Mouse (Mus musculus): Measurements from ENCODE around the gene Tmem125. TPM values are rescaled to one million over a fixed set of nuclear protein-coding genes. Genes with fewer than 3 reads are reported as not detected.

The Tmem125 gene
- polyA plus RNA-seq, 1 experiment from 2014 or later: 0.32 TPM

- H3K9ac ChIP-seq: no peak overlapping the region
- no peak overlapping the region for H3K4me2 ChIP-seq
- no peaks in the 10 kb centered on the region for H3K36me3 ChIP-seq (replicated peaks)
- H3K27me3 ChIP-seq (replicated peaks): no peaks in the 10 kb centered on the region
- H3K4me1 ChIP-seq: no peaks in the 10 kb centered on the region
- ATAC-seq (replicated peaks): no peak
- H3K27ac ChIP-seq: no peak overlapping the region
- H3K4me3 ChIP-seq: no peak overlapping the region
- no peaks in the 10 kb centered on the region for H3K9me3 ChIP-seq
- 72% methylated on average over 3 of the region's 4 CpGs for WGBS
Observed at GRCm38 (mm10) chr4:118533156-118533555, 10.7 kb downstream of the Tmem125 start.

GRCm38 (mm10) chr4:118532663-118533062 is 11.2 kb downstream of the Tmem125 start:
- no peak for ATAC-seq (replicated peaks)
- Histone ChIP-seq H3K27ac (no peak overlapping the region), H3K4me2 (no peak overlapping the region), H3K9me3 (no peaks in the 10 kb centered on the region), H3K4me1 (no peaks in the 10 kb centered on the region), H3K36me3 (replicated peaks) (no peaks in the 10 kb centered on the region), H3K9ac (no peak overlapping the region), H3K27me3 (replicated peaks) (no peaks in the 10 kb centered on the region), H3K4me3 (no peak overlapping the region)
- WGBS: 86% methylated on average over 5 of the region's 5 CpGs

- Histone ChIP-seq H3K27me3 (replicated peaks) (no peaks in the 10 kb centered on the region), H3K4me1 (no peaks in the 10 kb centered on the region), H3K36me3 (replicated peaks) (no peaks in the 10 kb centered on the region), H3K9ac (no peak overlapping the region), H3K27ac (no peak overlapping the region), H3K4me2 (no peak overlapping the region), H3K9me3 (no peaks in the 10 kb centered on the region), H3K4me3 (no peak overlapping the region)
- no peak for ATAC-seq (replicated peaks)
- WGBS: 81% methylated on average over 6 of the region's 6 CpGs
Observed at GRCm38 (mm10) chr4:118527720-118528119, 16.1 kb downstream of the Tmem125 start.

- Histone ChIP-seq H3K27ac (no peak overlapping the region), H3K4me2 (no peak overlapping the region), H3K4me1 (no peaks in the 10 kb centered on the region), H3K9ac (no peak overlapping the region), H3K4me3 (no peak overlapping the region), H3K36me3 (replicated peaks) (no peaks in the 10 kb centered on the region), H3K9me3 (no peaks in the 10 kb centered on the region), H3K27me3 (replicated peaks) (no peaks in the 10 kb centered on the region)
- ATAC-seq (replicated peaks): no peak
- 36% methylated on average over 5 of the region's 5 CpGs for WGBS
Observed at GRCm38 (mm10) chr4:118527335-118527681, 16.5 kb downstream of the Tmem125 start.

- Histone ChIP-seq H3K4me3 (no peak within 1 kb of the TSS), H3K9me3 (no peaks in the 10 kb centered on the region), H3K36me3 (replicated peaks) (no peaks in the 10 kb centered on the region), H3K9ac (no peak within 1 kb of the TSS), H3K4me2 (no peak within 1 kb of the TSS), H3K27ac (no peak within 1 kb of the TSS), H3K27me3 (replicated peaks) (no peaks in the 10 kb centered on the region), H3K4me1 (no peaks in the 10 kb centered on the region)
- 39% methylated on average over 17 of the region's 17 CpGs for WGBS
- no peak for ATAC-seq (replicated peaks)
Observed at GRCm38 (mm10) chr4:118526408-118527334, 17.2 kb downstream of the Tmem125 start, which contains the start of gene 2610528J11Rik. TSS of gene 2610528J11Rik (plus strand) at chr4:118526999.

- H3K4me2 ChIP-seq: no peak overlapping the region
- no peak overlapping the region for H3K27ac ChIP-seq
- no peak overlapping the region for H3K4me3 ChIP-seq
- 73% methylated on average over 3 of the region's 3 CpGs for WGBS
- no peaks in the 10 kb centered on the region for H3K9me3 ChIP-seq
- no peak overlapping the region for H3K9ac ChIP-seq
- H3K4me1 ChIP-seq: no peaks in the 10 kb centered on the region
- H3K27me3 ChIP-seq (replicated peaks): no peaks in the 10 kb centered on the region
- no peaks in the 10 kb centered on the region for H3K36me3 ChIP-seq (replicated peaks)
- no peak for ATAC-seq (replicated peaks)
Observed at GRCm38 (mm10) chr4:118525779-118526178, 18.1 kb downstream of the Tmem125 start.

GRCm38 (mm10) chr4:118523976-118524375 is 19.9 kb downstream of the Tmem125 start:
- Histone ChIP-seq H3K4me1 (no peaks in the 10 kb centered on the region), H3K9ac (no peak overlapping the region), H3K4me3 (no peak overlapping the region), H3K4me2 (no peak overlapping the region), H3K9me3 (no peaks in the 10 kb centered on the region), H3K27ac (no peak overlapping the region), H3K27me3 (replicated peaks) (no peaks in the 10 kb centered on the region), H3K36me3 (replicated peaks) (no peaks in the 10 kb centered on the region)
- ATAC-seq (replicated peaks): no peak
- 78% methylated on average over 7 of the region's 7 CpGs for WGBS

GRCm38 (mm10) chr4:118522248-118522647 is 21.6 kb downstream of the Tmem125 start:
- no peak overlapping the region for H3K27ac ChIP-seq
- no peak overlapping the region for H3K9ac ChIP-seq
- H3K9me3 ChIP-seq: no peaks in the 10 kb centered on the region
- no peak overlapping the region for H3K4me2 ChIP-seq
- WGBS: 85% methylated on average over 7 of the region's 7 CpGs
- H3K4me1 ChIP-seq: peaks cover 1% of the 10 kb centered on the region
- no peaks in the 10 kb centered on the region for H3K27me3 ChIP-seq (replicated peaks)
- H3K4me3 ChIP-seq: no peak overlapping the region
- no peaks in the 10 kb centered on the region for H3K36me3 ChIP-seq (replicated peaks)
- ATAC-seq (replicated peaks): no peak

- WGBS: 78% methylated on average over 5 of the region's 5 CpGs
- Histone ChIP-seq H3K4me3 (no peak overlapping the region), H3K9me3 (no peaks in the 10 kb centered on the region), H3K4me1 (peaks cover 9% of the 10 kb centered on the region), H3K36me3 (replicated peaks) (no peaks in the 10 kb centered on the region), H3K27me3 (replicated peaks) (no peaks in the 10 kb centered on the region), H3K9ac (no peak overlapping the region), H3K4me2 (no peak overlapping the region), H3K27ac (no peak overlapping the region)
- no peak for ATAC-seq (replicated peaks)
Observed at GRCm38 (mm10) chr4:118518208-118518607, 25.6 kb downstream of the Tmem125 start.

GRCm38 (mm10) chr4:118517497-118518146 is 26.2 kb downstream of the Tmem125 start:
- Histone ChIP-seq H3K36me3 (replicated peaks) (no peaks in the 10 kb centered on the region), H3K4me3 (no peak overlapping the region), H3K27me3 (replicated peaks) (no peaks in the 10 kb centered on the region), H3K4me1 (peaks cover 9% of the 10 kb centered on the region), H3K4me2 (no peak overlapping the region), H3K27ac (no peak overlapping the region), H3K9me3 (no peaks in the 10 kb centered on the region), H3K9ac (no peak overlapping the region)
- no peak; the same call in 1 of the 2 replicates for ATAC-seq (replicated peaks)
- 36% methylated on average over 16 of the region's 16 CpGs for WGBS

GRCm38 (mm10) chr4:118516699-118517496 is 26.9 kb downstream of the Tmem125 start:
- WGBS: 27% methylated on average over 20 of the region's 20 CpGs
- Histone ChIP-seq H3K4me2 (no peak overlapping the region), H3K27me3 (replicated peaks) (no peaks in the 10 kb centered on the region), H3K27ac (no peak overlapping the region), H3K4me1 (peaks cover 9% of the 10 kb centered on the region), H3K9me3 (no peaks in the 10 kb centered on the region), H3K4me3 (no peak overlapping the region), H3K36me3 (replicated peaks) (no peaks in the 10 kb centered on the region), H3K9ac (no peak overlapping the region)
- peak; percentile 27; the same call in 1 of the 2 replicates for ATAC-seq (replicated peaks)

GRCm38 (mm10) chr4:118509050-118509449 is 34.8 kb downstream of the Tmem125 start:
- no peak overlapping the region for H3K27ac ChIP-seq
- ATAC-seq (replicated peaks): no peak
- 11% methylated on average over 6 of the region's 6 CpGs for WGBS

More at GRCm38 (mm10) chr4:118509050-118509449, 34.8 kb downstream of the Tmem125 start:
- Histone ChIP-seq H3K4me1 (0 out of 2 replicates have a peak, but pooled peaks cover 3% of the 10 kb centered on the region), H3K4me2 (no peak overlapping the region), H3K9ac (no peak overlapping the region), H3K9me3 (no peaks in the 10 kb centered on the region), H3K4me3 (no peak overlapping the region), H3K36me3 (replicated peaks) (no peaks in the 10 kb centered on the region), H3K27me3 (replicated peaks) (no peaks in the 10 kb centered on the region)

All from midbrain, embryonic 15.5 days (tissue).